Mouse (Mus musculus) CH12.LX (cell line): ENCODE measurements at regions not wholly inside any gene's neighbourhood (a gene's known extent, or its start where the extent isn't known, plus 50 kb on each side); places are given as distances from the start of the nearest gene placed in this dataset.

Experiments
- DNase-seq: peaks from one replicate; pipeline ENCODE4 v3.0.0-alpha.2; 2013; ENCODE audit errors: extremely low read depth
- H3K27ac ChIP-seq: 2 replicates; pipeline ENCODE4 v1.5.1; 2012; ENCODE audit warnings: low read depth, mild to moderate bottlenecking, control low read depth, moderate library complexity; ENCODE audit not compliant: insufficient read depth
- H3K27me3 ChIP-seq: replicated peaks from 2 replicates; pipeline ENCODE3; 2012; ENCODE audit warnings: inconsistent platforms
- H3K36me3 ChIP-seq, 2 experiments: replicated peaks in 1 of 2; 2 replicates each; pipeline versions ENCODE3 to v1.6.1; 2012; ENCODE audit warnings: inconsistent platforms in 1 of 2, low read length in 1 of 2, mild to moderate bottlenecking in 1 of 2, mixed read lengths in 1 of 2, moderate library complexity in 1 of 2; ENCODE audit not compliant: control insufficient read depth in 1 of 2, insufficient read depth in 1 of 2
- H3K4me1 ChIP-seq, 2 experiments: 2 replicates each; pipeline ENCODE4 v1.6.1; 2012; ENCODE audit warnings: inconsistent platforms in 1 of 2, moderate library complexity in 1 of 2; ENCODE audit not compliant: insufficient read depth in 2 of 2, control insufficient read depth in 1 of 2
- H3K4me2 ChIP-seq: 2 replicates; pipeline ENCODE4 v1.6.1; 2012; ENCODE audit warnings: low read depth, mild to moderate bottlenecking, control low read depth; ENCODE audit not compliant: poor library complexity, insufficient read depth, severe bottlenecking
- H3K4me3 ChIP-seq, 3 experiments: fragments of 150-350 bp in 1 of 3; sonication (generic) in 1 of 3; replicated peaks in 1 of 3; 2 replicates each; pipeline versions ENCODE3 to v1.5.1; 2011 to 2012; ENCODE audit warnings: low read depth in 2 of 3, low read length in 2 of 3, mild to moderate bottlenecking in 2 of 3, moderate library complexity in 2 of 3, control low read depth in 1 of 3, improper control_type of control experiment in 1 of 3, inconsistent platforms in 1 of 3, mixed read lengths in 1 of 3; ENCODE audit not compliant: poor library complexity in 1 of 3
- H3K79me2 ChIP-seq: replicated peaks from 2 replicates; pipeline ENCODE4 v1.6.1; 2012; ENCODE audit warnings: mild to moderate bottlenecking, moderate library complexity; ENCODE audit not compliant: control insufficient read depth, poor library complexity, insufficient read depth, severe bottlenecking; ENCODE audit errors: extremely low read depth
- H3K9ac ChIP-seq: 2 replicates; pipeline ENCODE4 v1.6.1; 2012; ENCODE audit warnings: low read depth, mild to moderate bottlenecking, control low read depth, moderate library complexity; ENCODE audit not compliant: insufficient read depth
- H3K9me3 ChIP-seq: replicated peaks from 2 replicates; pipeline ENCODE3; 2012; ENCODE audit warnings: low read length, inconsistent platforms, mixed read lengths
- CHD1 ChIP-seq: IDR thresholded peaks from 2 replicates; pipeline ENCODE4 v1.6.1; 2012; ENCODE audit warnings: low read depth, low read length, improper control_type of control experiment, inconsistent platforms
- CTCF ChIP-seq, 2 experiments: IDR thresholded peaks in 1 of 2; conservative IDR thresholded peaks in 1 of 2; 2 replicates each; pipeline ENCODE4 v1.5.1; 2011 to 2012; ENCODE audit warnings: low read depth in 2 of 2, low read length in 2 of 2, improper control_type of control experiment in 1 of 2, inconsistent platforms in 1 of 2, mild to moderate bottlenecking in 1 of 2, moderate library complexity in 1 of 2
- E2F4 ChIP-seq: IDR thresholded peaks from 2 replicates; pipeline ENCODE4 v1.6.1; 2011; ENCODE audit warnings: low read depth, low read length, improper control_type of control experiment; ENCODE audit not compliant: insufficient replicate concordance
- ELF1 ChIP-seq: IDR thresholded peaks from 2 replicates; pipeline ENCODE4 v1.6.1; 2014; ENCODE audit warnings: low read depth, mild to moderate bottlenecking, inconsistent platforms, low read length, improper control_type of control experiment
- GABPA ChIP-seq: IDR thresholded peaks from 2 replicates; pipeline ENCODE4 v1.6.1; 2012; ENCODE audit warnings: low read depth, low read length, improper control_type of control experiment, inconsistent platforms; ENCODE audit not compliant: insufficient replicate concordance
- IRF4 ChIP-seq: IDR thresholded peaks from 2 replicates; pipeline ENCODE4 v1.6.1; 2014; ENCODE audit warnings: low read depth, mild to moderate bottlenecking, inconsistent platforms, low read length, improper control_type of control experiment
- JUN ChIP-seq: IDR thresholded peaks from 2 replicates; pipeline ENCODE4 v1.6.1; 2011; ENCODE audit warnings: low read depth, mild to moderate bottlenecking, low read length, improper control_type of control experiment, moderate library complexity; ENCODE audit not compliant: insufficient read depth
- MAFK ChIP-seq: IDR thresholded peaks from 2 replicates; pipeline ENCODE4 v1.6.1; 2011; ENCODE audit warnings: low read length, improper control_type of control experiment; ENCODE audit not compliant: insufficient replicate concordance
- MAZ ChIP-seq: IDR thresholded peaks from 2 replicates; pipeline ENCODE4 v1.6.1; 2012; ENCODE audit warnings: low read depth, mild to moderate bottlenecking, inconsistent platforms, low read length, improper control_type of control experiment, moderate library complexity
- MEF2A ChIP-seq: IDR thresholded peaks from 2 replicates; pipeline ENCODE4 v1.6.1; 2014; ENCODE audit warnings: low read depth, mild to moderate bottlenecking, inconsistent platforms, low read length, improper control_type of control experiment, borderline replicate concordance
- MXI1 ChIP-seq: IDR thresholded peaks from 2 replicates; pipeline ENCODE4 v1.6.1; 2011; ENCODE audit warnings: mild to moderate bottlenecking, low read depth, low read length, improper control_type of control experiment
- NELFE ChIP-seq: IDR thresholded peaks from 2 replicates; pipeline ENCODE4 v1.6.1; 2011; ENCODE audit warnings: low read depth, low read length, improper control_type of control experiment
- POLR2AphosphoS2 ChIP-seq: IDR thresholded peaks from 2 replicates; pipeline ENCODE4 v1.6.1; 2011; ENCODE audit warnings: low read depth, low read length, improper control_type of control experiment
- RAD21 ChIP-seq: IDR thresholded peaks from 2 replicates; pipeline ENCODE4 v1.6.1; 2011; ENCODE audit warnings: low read depth, mild to moderate bottlenecking, low read length, improper control_type of control experiment, moderate library complexity
- RCOR1 ChIP-seq: conservative IDR thresholded peaks from 2 replicates; pipeline ENCODE4 v1.6.1; 2012; ENCODE audit warnings: low read depth, mild to moderate bottlenecking, inconsistent platforms, low read length, improper control_type of control experiment
- TCF12 ChIP-seq: IDR thresholded peaks from 2 replicates; pipeline ENCODE4 v1.6.1; 2014; ENCODE audit warnings: low read depth, mild to moderate bottlenecking, inconsistent platforms, low read length, improper control_type of control experiment
- UBTF ChIP-seq: IDR thresholded peaks from 2 replicates; pipeline ENCODE4 v1.6.1; 2012; ENCODE audit warnings: low read depth, mild to moderate bottlenecking, inconsistent platforms, low read length, improper control_type of control experiment, moderate library complexity
- ZC3H11A ChIP-seq: IDR thresholded peaks from 2 replicates; pipeline ENCODE4 v1.6.1; 2012; ENCODE audit warnings: low read depth, mild to moderate bottlenecking, inconsistent platforms, low read length, improper control_type of control experiment
- ZKSCAN1 ChIP-seq: IDR thresholded peaks from 2 replicates; pipeline ENCODE4 v1.6.1; 2012; ENCODE audit warnings: low read depth, inconsistent platforms, low read length, improper control_type of control experiment, borderline replicate concordance
- ZMIZ1 ChIP-seq: IDR thresholded peaks from 2 replicates; pipeline ENCODE4 v1.6.1; 2012; ENCODE audit warnings: low read depth, mild to moderate bottlenecking, inconsistent platforms, low read length, improper control_type of control experiment
- dilution Hi-C: fragments of 300-500 bp; cut with MboI; formaldehyde crosslinking; loops from 2 replicates; pipeline ENCODE4 v1.14.3; 2020; ENCODE audit warnings: low sequenced_read_pairs; ENCODE audit not compliant: extremely low pct_unique_long_range_greater_than_20kb, extremely low pct_ligation_motif_present
- in situ Hi-C: fragments of 300-500 bp; cut with MboI; formaldehyde crosslinking; loops from 3 replicates; pipeline ENCODE4 v1.14.3; 2019; ENCODE audit warnings: low sequenced_read_pairs, low pct_ligation_motif_present, low pct_unique_long_range_greater_than_20kb, mixed read lengths

- in situ Hi-C loops, result no loop called here
- Histone ChIP-seq H3K27ac (no peak overlapping the region), H3K79me2 (no peaks in the 10 kb centered on the region), H3K4me3 (no peak overlapping the region), H3K27me3 (no peaks in the 10 kb centered on the region), H3K4me2 (no peak overlapping the region), H3K9ac (no peak overlapping the region), H3K36me3 (no peaks in the 10 kb centered on the region), H3K9me3 (no peaks in the 10 kb centered on the region), H3K4me1 (peaks cover 2 to 31% of the 10 kb centered on the region in 2 experiments)
- dilution Hi-C loops, result no loop called here
- TF ChIP-seq NELFE, result no peak
- TF ChIP-seq MAFK, result no peak
- no peak for TF ChIP-seq ELF1
- TF ChIP-seq UBTF, result no peak
- DNase-seq, result no peak
Observed at GRCm38 (mm10) chr12:79887225-79887886, 225.5 kb downstream of the Zfp36l1 start.

DNA sequence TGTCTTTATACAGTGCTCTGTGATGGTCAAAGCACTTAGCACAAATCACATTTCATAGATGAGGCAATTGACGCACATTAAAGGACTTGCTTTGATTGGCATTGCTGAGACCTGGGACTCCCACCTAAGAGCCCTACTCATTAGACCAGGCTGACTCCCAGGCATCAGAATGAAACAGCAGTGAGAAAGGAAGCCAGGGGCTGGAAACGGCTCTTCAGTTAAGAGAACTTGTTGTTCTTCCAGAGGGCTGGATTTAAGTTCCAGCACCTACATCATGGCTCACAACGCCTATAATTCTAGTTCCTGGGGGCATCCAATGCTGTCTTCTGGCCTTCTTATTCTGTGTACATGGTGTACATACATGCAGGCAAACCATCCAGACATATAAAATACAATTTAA is 226.3 kb downstream of the Zfp36l1 start:
- H3K27ac ChIP-seq, result no peak overlapping the region
- peaks cover 2 to 32% of the 10 kb centered on the region in 2 experiments for H3K4me1 ChIP-seq
- H3K4me3 ChIP-seq, result no peak overlapping the region
- H3K9me3 ChIP-seq, result no peaks in the 10 kb centered on the region
- no peaks in the 10 kb centered on the region for H3K79me2 ChIP-seq
- H3K36me3 ChIP-seq, result no peaks in the 10 kb centered on the region
- H3K9ac ChIP-seq, result no peak overlapping the region
- dilution Hi-C loops, result no loop called here
- H3K4me2 ChIP-seq, result no peak overlapping the region
- no peak for DNase-seq
- in situ Hi-C loops, result no loop called here
- TF ChIP-seq MEF2A (no peak), JUN (no peak), CHD1 (no peak), ZMIZ1 (no peak), ZKSCAN1 (no peak), RAD21 (no peak), RCOR1 (no peak), GABPA (no peak), ZC3H11A (no peak), MAZ (no peak), E2F4 (no peak), TCF12 (no peak), POLR2AphosphoS2 (no peak), MXI1 (no peak), MAFK (no peak), IRF4 (no peak), CTCF (conservative IDR thresholded peaks at IDR 0.05 in 1 of 2, IDR thresholded peaks at IDR 0.05 in 1 of 2; ENCODE audit: low read depth in 2 of 2, low read length in 2 of 2) (no peak), NELFE (no peak)
- TF ChIP-seq, all 38 proteins: peak for 0
- H3K27me3 ChIP-seq, result no peaks in the 10 kb centered on the region
